Mouse (Mus musculus) hindbrain, postnatal 0 days (tissue): ENCODE data around the gene Clptm1. TPM values are rescaled to one million over a fixed set of nuclear protein-coding genes. Genes with fewer than 3 reads are reported as not detected.

Experiments
- ATAC-seq: fragments of 200-750 bp; cut with Nextera tagmentation; 2 replicates; pipeline ENCODE4 v1.8.0; 2017; ENCODE audit warnings: mild to moderate bottlenecking, moderate TSS enrichment, moderate library complexity
- DNase-seq: peaks from one replicate; pipeline ENCODE4 v3.0.0-alpha.2; 2015; ENCODE audit warnings: low spot score
- H3K27ac ChIP-seq: fragments of 300-500 bp; sonication (generic); 2 replicates; pipeline ENCODE4 v1.5.1; 2014; ENCODE audit warnings: mild to moderate bottlenecking
- H3K27me3 ChIP-seq: fragments of 300-500 bp; sonication (generic); 2 replicates; pipeline ENCODE4 v1.6.1; 2014; ENCODE audit warnings: low read length, mixed read lengths; ENCODE audit not compliant: insufficient read depth
- H3K36me3 ChIP-seq: fragments of 300-500 bp; sonication (generic); 2 replicates; pipeline ENCODE4 v1.6.1; 2014; ENCODE audit warnings: low read length, mixed read lengths; ENCODE audit not compliant: insufficient read depth
- H3K4me1 ChIP-seq: fragments of 300-500 bp; sonication (generic); 2 replicates; pipeline ENCODE4 v1.6.1; 2014; ENCODE audit warnings: antibody characterized with exemption, low read length, mixed read lengths; ENCODE audit not compliant: insufficient read depth
- H3K4me2 ChIP-seq: fragments of 300-500 bp; sonication (generic); 2 replicates; pipeline ENCODE4 v1.6.1; 2014; ENCODE audit warnings: low read depth, mild to moderate bottlenecking, low read length, moderate library complexity, mixed read lengths
- H3K4me3 ChIP-seq: fragments of 300-500 bp; sonication (generic); 2 replicates; pipeline ENCODE4 v1.5.1; 2014; ENCODE audit warnings: low read length
- H3K9ac ChIP-seq: fragments of 300-500 bp; sonication (generic); replicated peaks from 2 replicates; pipeline ENCODE4 v1.6.1; 2014; ENCODE audit warnings: mild to moderate bottlenecking, low read length, moderate library complexity, mixed read lengths
- H3K9me3 ChIP-seq: fragments of 300-500 bp; sonication (generic); 2 replicates; pipeline ENCODE4 v1.6.1; 2016; ENCODE audit warnings: low read length, mixed read lengths
- CTCF ChIP-seq: IDR thresholded peaks from 2 replicates; pipeline ENCODE4 v1.5.1; 2016; ENCODE audit warnings: antibody characterized with exemption, control low read depth, low read depth
- WGBS: fragments of 180-500 bp; shearing (Covaris S2); extraction: QIAGEN DNeasy Blood & Tissue Kit; methylation state at CpG from one replicate; pipeline ENCODE4 v1.1.7; 2014; 5-methylcytosine and 5-hydroxymethylcytosine counted together
- polyA plus RNA-seq: library from polyadenylated mRNA; unstranded; fragments of >200 nt; fragmentation: Nextera tagmentation; extraction: Ambion mirVana; gene quantifications from 2 replicates; pipeline ENCODE4 v1.2.1, GENCODE M21; 2015
- total RNA-seq: library from RNA; depleted of rRNA; stranded (reverse); fragments of >200 nt; gene quantifications from 2 replicates; pipeline ENCODE4 v1.2.3, GENCODE M21; 2014

Gene Clptm1
- total and polyA plus RNA-seq, 2 experiments from 2014 or later, result 142 to 178 TPM

DNA sequence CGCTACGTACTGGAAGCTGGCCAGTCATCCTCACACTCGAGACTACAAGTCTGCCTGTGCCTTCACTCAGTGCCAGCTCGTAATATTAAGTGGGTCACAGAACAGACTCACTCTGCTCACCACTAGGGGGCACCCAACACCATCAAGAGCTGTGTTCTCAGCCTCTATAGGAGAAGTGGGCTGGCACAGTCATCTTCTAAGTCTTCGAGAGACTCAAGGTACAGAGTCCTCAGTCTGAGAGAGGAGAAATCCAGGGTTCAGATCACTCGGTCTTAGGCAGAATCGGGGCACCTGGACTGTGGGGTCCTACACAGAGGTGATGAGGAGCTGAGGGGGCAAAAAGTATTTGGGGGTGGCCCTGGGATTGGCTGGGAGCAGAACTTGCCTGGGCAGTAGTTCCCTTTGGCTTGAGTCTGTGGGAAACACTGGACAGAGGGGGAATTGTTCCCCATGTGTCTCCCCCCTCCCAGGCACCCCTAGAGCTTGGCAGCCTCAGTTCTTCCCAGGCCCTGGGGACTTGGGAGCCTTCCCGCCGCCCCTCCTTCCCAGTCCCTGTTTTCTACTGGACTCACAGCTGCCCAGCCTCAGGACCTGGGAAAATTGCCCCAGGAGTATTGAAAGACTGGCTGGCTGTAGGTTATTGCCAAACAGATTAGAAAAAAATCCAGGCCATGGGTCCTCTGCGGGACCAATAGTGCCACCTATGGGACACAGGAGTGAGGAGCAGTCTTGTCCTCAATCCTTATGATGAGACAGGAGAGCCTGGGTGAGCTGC, 4.3 kb upstream of the Clptm1 start:
- H3K4me2 ChIP-seq, result peak overlapping the region; percentile 31; the same call in 1 of the 2 replicates
- H3K36me3 ChIP-seq, result no peaks in the 10 kb centered on the region
- H3K4me3 ChIP-seq, result no peak overlapping the region
- TF ChIP-seq CTCF, result peak; percentile 99
- H3K27me3 ChIP-seq, result no peaks in the 10 kb centered on the region
- H3K27ac ChIP-seq, result peak overlapping the region; percentile 86
- H3K9ac ChIP-seq, result peak overlapping the region; percentile 17; the same call in 1 of the 2 replicates
- H3K4me1 ChIP-seq, result no peaks in the 10 kb centered on the region; the same call in 1 of the 2 replicates
- peak; percentile 85 for ATAC-seq
- 9% methylated on average over 10 of the region's 10 CpGs for WGBS
- DNase-seq, result peak; percentile 97
- H3K9me3 ChIP-seq, result no peaks in the 10 kb centered on the region

DNA sequence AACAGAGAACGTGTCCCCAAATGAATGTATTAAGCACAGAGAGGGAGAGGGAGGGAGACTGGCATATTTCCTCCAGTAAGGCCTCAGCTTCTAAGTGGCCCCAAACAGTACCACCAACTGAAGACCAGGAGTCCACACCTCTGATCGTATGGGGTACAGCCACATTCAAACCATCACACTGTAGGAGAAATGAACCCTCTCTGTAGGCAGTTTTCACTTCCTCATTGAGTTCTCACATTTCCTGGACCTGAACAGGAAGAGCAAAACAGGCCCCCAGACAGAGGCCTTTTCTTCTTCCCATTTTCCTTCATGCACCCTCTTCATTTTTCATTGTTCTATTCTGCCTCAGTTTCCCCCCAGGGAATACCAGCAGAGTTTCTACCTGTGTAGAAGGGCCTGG, 2.6 kb upstream of the Clptm1 start:
- Histone ChIP-seq H3K4me2 (no peak overlapping the region), H3K9me3 (no peaks in the 10 kb centered on the region), H3K4me3 (no peak overlapping the region), H3K4me1 (peaks cover 7% of the 10 kb centered on the region), H3K9ac (no peak overlapping the region), H3K27me3 (no peaks in the 10 kb centered on the region), H3K27ac (no peak overlapping the region), H3K36me3 (no peaks in the 10 kb centered on the region)
- no peak for TF ChIP-seq CTCF
- DNase-seq (no peak), ATAC-seq (no peak)
- 83% methylated on average over 2 of the region's 2 CpGs for WGBS

DNA sequence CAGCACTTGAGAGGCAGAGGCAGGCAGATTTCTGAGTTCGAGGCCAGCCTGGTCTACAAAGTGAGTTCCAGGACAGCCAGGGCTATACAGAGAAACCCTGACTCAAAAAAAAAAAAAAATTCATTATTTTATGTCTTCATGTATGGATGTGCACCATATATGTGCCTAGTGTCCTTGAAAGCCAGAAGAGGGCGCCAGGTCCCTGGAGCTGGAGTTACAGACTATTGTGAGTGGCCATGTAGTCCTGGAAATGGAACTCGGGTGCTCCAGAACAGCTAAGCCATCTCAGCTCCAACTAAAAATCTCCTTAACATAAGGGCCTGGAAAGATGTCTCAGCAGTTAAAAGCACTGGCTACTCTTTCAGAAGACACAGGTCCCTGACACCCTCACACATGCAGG, 1.9 kb upstream of the Clptm1 start:
- 62% methylated on average over 3 of the region's 3 CpGs for WGBS

DNA sequence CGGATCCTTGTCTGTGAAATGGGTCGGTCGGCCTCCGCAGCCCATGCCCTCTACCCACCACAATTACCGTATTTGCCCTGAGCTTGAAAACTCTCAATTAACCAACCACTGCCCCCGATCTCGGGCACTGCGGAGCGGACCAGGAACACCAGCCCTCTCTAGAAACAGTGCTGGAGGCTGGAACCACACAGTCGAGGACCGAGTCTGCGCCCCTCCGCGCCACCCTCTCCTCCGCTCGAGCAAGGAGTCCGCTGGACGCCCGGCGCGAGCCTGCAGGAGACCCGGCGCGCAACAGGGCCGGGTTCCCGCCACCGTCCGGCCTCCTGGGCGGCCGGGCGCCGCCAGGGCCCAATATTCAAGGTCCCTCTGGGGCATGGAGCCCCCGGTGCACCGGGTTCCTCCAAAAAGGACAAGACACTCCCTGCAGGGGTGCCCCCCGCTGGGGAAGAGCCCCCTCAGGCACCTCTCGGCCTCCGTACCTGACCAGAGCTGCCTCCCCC, 328 bp downstream of the Clptm1 start:
- H3K36me3 ChIP-seq, result no peaks in the 10 kb centered on the region; the same call in 1 of the 2 replicates
- H3K9ac ChIP-seq, result peak overlapping the region; percentile 98
- ATAC-seq, result peak; percentile 39
- DNase-seq, result no peak
- TF ChIP-seq CTCF, result no peak
- peaks cover 7% of the 10 kb centered on the region for H3K4me1 ChIP-seq
- no peaks in the 10 kb centered on the region for H3K27me3 ChIP-seq
- no peaks in the 10 kb centered on the region for H3K9me3 ChIP-seq
- peak overlapping the region; percentile 92 for H3K27ac ChIP-seq
- WGBS, result under 1% methylated on average over 35 of the region's 37 CpGs
- H3K4me3 ChIP-seq, result peak overlapping the region; percentile 100
- peak overlapping the region; percentile 78 for H3K4me2 ChIP-seq

More for the DNA sequence above, 1.9 kb upstream of the Clptm1 start:
- Histone ChIP-seq H3K27ac (no peak overlapping the region; the same call in 1 of the 2 replicates), H3K36me3 (no peaks in the 10 kb centered on the region; the same call in 1 of the 2 replicates), H3K9ac (no peak overlapping the region), H3K9me3 (no peaks in the 10 kb centered on the region), H3K4me1 (peaks cover 7% of the 10 kb centered on the region), H3K4me2 (no peak overlapping the region), H3K4me3 (no peak overlapping the region), H3K27me3 (no peaks in the 10 kb centered on the region)
- TF ChIP-seq CTCF, result peak; percentile 42
- DNase-seq (peak; percentile 30), ATAC-seq (no peak)

DNA sequence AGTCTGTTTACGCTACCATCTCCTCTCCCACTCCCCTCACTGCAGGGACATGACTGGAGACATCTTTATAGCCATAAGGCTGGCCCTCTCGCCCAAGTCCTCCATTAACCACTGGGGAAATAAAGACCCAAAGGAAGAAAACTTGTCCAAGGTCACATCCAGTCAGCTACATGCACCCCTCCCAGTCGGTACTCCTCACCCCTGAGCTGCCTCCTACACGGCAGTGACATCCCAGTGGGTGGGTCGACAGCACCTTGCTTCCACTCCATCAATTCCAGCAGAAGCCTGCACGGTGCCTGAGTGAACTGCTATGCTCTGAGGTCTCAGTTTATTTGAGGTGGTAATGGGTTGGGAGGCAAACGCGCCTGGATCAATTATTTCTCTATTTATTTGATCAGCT, 893 bp downstream of the Clptm1 start:
- no peak overlapping the region; the same call in 1 of the 2 replicates for H3K27ac ChIP-seq
- ATAC-seq (no peak), DNase-seq (no peak)
- H3K36me3 ChIP-seq, result no peaks in the 10 kb centered on the region; the same call in 1 of the 2 replicates
- H3K27me3 ChIP-seq, result no peaks in the 10 kb centered on the region
- WGBS, result 17% methylated on average over 8 of the region's 8 CpGs
- no peaks in the 10 kb centered on the region for H3K9me3 ChIP-seq
- peak overlapping the region; percentile 98 for H3K9ac ChIP-seq
- H3K4me2 ChIP-seq, result peak overlapping the region; percentile 78
- no peak for TF ChIP-seq CTCF
- H3K4me1 ChIP-seq, result peaks cover 7% of the 10 kb centered on the region
- H3K4me3 ChIP-seq, result peak overlapping the region; percentile 100

DNA sequence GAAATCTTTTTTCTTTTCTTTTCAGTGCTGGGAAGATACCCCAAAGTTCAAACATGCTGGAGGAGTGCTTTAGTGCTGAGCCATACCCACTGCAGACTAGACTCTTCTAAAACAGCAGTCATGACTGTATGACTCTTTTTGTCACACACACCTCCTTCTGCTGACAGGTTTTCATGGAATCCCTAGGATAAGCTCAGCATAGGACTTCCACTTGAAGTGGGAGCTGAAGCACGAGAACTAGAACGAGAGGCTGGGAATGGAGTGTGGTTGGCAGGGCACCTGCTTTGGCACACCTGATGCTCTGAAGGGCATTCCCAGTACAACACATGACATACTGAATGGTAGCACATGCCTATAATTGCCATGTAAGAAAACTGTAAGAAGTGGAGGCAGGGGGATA, 12.2 kb downstream of the Clptm1 start:
- no peak for DNase-seq
- Histone ChIP-seq H3K9ac (no peak overlapping the region), H3K4me2 (no peak overlapping the region), H3K9me3 (no peaks in the 10 kb centered on the region), H3K4me3 (no peak overlapping the region), H3K36me3 (peaks cover 43% of the 10 kb centered on the region), H3K4me1 (no peaks in the 10 kb centered on the region), H3K27me3 (no peaks in the 10 kb centered on the region), H3K27ac (no peak overlapping the region)
- no peak for TF ChIP-seq CTCF
- 91% methylated on average over 2 of the region's 2 CpGs for WGBS
- no peak for ATAC-seq
